Mouse (Mus musculus): ENCODE measurements at regions not wholly inside any gene's neighbourhood (a gene's known extent, or its start where the extent isn't known, plus 50 kb on each side); places are given as distances from the start of the nearest gene placed in this dataset.

- peak; percentile 5 to 6 for DNase-seq (ENCODE audit: low spot score in 2 of 2)
Measured at GRCm38 (mm10) chr8:115942731-115943509, 235.3 kb upstream of the Maf start.

- DNase-seq (ENCODE audit: low spot score in 2 of 2): no peak
Measured at GRCm38 (mm10) chr8:115929472-115930210, 222.0 kb upstream of the Maf start.

GRCm38 (mm10) chr8:115921889-115922288, 214.3 kb upstream of the Maf start:
- DNase-seq (ENCODE audit: low spot score in 2 of 2): no peak

- DNase-seq (ENCODE audit: low spot score in 2 of 2): no peak
Measured at GRCm38 (mm10) chr8:115906650-115907049, 199.1 kb upstream of the Maf start.

GRCm38 (mm10) chr8:115903853-115904420, 196.3 kb upstream of the Maf start:
- DNase-seq (ENCODE audit: low spot score in 2 of 2): no peak

- peak in 1 of 2 experiments; percentile 16 for DNase-seq (ENCODE audit: low spot score in 2 of 2)
Measured at GRCm38 (mm10) chr8:115897521-115898178, 190.1 kb upstream of the Maf start.

GRCm38 (mm10) chr8:115897086-115897485, 189.5 kb upstream of the Maf start:
- no peak for DNase-seq (ENCODE audit: low spot score in 2 of 2)

GRCm38 (mm10) chr8:115896066-115896465, 188.5 kb upstream of the Maf start:
- no peak for DNase-seq (ENCODE audit: low spot score in 2 of 2)

GRCm38 (mm10) chr8:115888278-115888677, 180.7 kb upstream of the Maf start:
- no peak for DNase-seq (ENCODE audit: low spot score in 2 of 2)

GRCm38 (mm10) chr8:115885121-115885743, 177.6 kb upstream of the Maf start:
- DNase-seq (ENCODE audit: low spot score in 2 of 2): no peak

GRCm38 (mm10) chr8:115883808-115884207, 176.2 kb upstream of the Maf start:
- DNase-seq (ENCODE audit: low spot score in 2 of 2): no peak

- no peak for DNase-seq (ENCODE audit: low spot score in 2 of 2)
Measured at GRCm38 (mm10) chr8:115881881-115882280, 174.3 kb upstream of the Maf start.

GRCm38 (mm10) chr8:115874789-115875188, 167.2 kb upstream of the Maf start:
- DNase-seq (ENCODE audit: low spot score in 2 of 2): no peak

GRCm38 (mm10) chr8:115871381-115871780, 163.8 kb upstream of the Maf start:
- no peak for DNase-seq (ENCODE audit: low spot score in 2 of 2)

GRCm38 (mm10) chr8:115861381-115861780, 153.8 kb upstream of the Maf start:
- DNase-seq (ENCODE audit: low spot score in 2 of 2): no peak

- DNase-seq (ENCODE audit: low spot score in 2 of 2): peak; percentile 30 to 37
Measured at GRCm38 (mm10) chr8:115859406-115859805, 151.8 kb upstream of the Maf start.

- no peak for DNase-seq (ENCODE audit: low spot score in 2 of 2)
Measured at GRCm38 (mm10) chr8:115856816-115857215, 149.2 kb upstream of the Maf start.

- no peak for DNase-seq (ENCODE audit: low spot score in 2 of 2)
Measured at GRCm38 (mm10) chr8:115855934-115856629, 148.5 kb upstream of the Maf start.

- DNase-seq (ENCODE audit: low spot score in 2 of 2): peak; percentile 21 to 57
Measured at GRCm38 (mm10) chr8:115854209-115854900, 146.8 kb upstream of the Maf start.

GRCm38 (mm10) chr8:115850552-115850951, 143.0 kb upstream of the Maf start:
- no peak for DNase-seq (ENCODE audit: low spot score in 2 of 2)
